Mouse (Mus musculus) gastrocnemius, adult 2 months (tissue): Measurements from ENCODE around the gene Phka1. TPM values are rescaled to one million over a fixed set of nuclear protein-coding genes. Genes with fewer than 3 reads are reported as not detected.
"Not testable (repeated sequence)": the region's sequence is repeated elsewhere in the genome, so short reads cannot be mapped to it uniquely, and the experiment has no call there.

Experiments
- DNase-seq: peaks from one replicate; pipeline ENCODE4 v3.0.0; 2022
- H3K27ac ChIP-seq: fragments of 200-600 bp; 2 replicates; pipeline ENCODE4 v1.8.1; 2022; ENCODE audit warnings: mild to moderate bottlenecking
- H3K4me3 ChIP-seq: fragments of 200-600 bp; 2 replicates; pipeline ENCODE4 v1.8.1; 2022; ENCODE audit warnings: mild to moderate bottlenecking, moderate library complexity
- CTCF ChIP-seq: fragments of 200-600 bp; IDR thresholded peaks from 2 replicates; pipeline ENCODE4 v1.8.1; 2022; ENCODE audit warnings: antibody characterized with exemption, mild to moderate bottlenecking, moderate library complexity
- intact Hi-C: fragments of 180-260 bp; cut with DNase I; formaldehyde crosslinking; loops from one replicate; pipeline ENCODE4 v1.15.1; 2025
- long read RNA-seq, 2 experiments: library from polyadenylated mRNA; stranded (forward); transcript quantifications; one replicate each; pipeline ENCODE4 v2.0.0; 2021
- total RNA-seq, 2 experiments: library from RNA; stranded (reverse); gene quantifications; 2 replicates each; pipeline ENCODE4 v1.2.3; 2021

Gene Phka1
- total RNA-seq, result 100 to 1,000 TPM; 366 to 727 TPM
- long read RNA-seq, experiment 1, full-length matches to known transcripts, result 514 of 631 reads
- long read RNA-seq, experiment 1, partial matches to known transcripts, result 54 of 631 reads
- long read RNA-seq, experiment 1, other reads (novel, unspliced or antisense), result 63 of 631 reads
- long read RNA-seq, experiment 2, full-length matches to known transcripts, result 596 of 799 reads
- long read RNA-seq, experiment 2, partial matches to known transcripts, result 95 of 799 reads
- long read RNA-seq, experiment 2, other reads (novel, unspliced or antisense), result 108 of 799 reads

DNA sequence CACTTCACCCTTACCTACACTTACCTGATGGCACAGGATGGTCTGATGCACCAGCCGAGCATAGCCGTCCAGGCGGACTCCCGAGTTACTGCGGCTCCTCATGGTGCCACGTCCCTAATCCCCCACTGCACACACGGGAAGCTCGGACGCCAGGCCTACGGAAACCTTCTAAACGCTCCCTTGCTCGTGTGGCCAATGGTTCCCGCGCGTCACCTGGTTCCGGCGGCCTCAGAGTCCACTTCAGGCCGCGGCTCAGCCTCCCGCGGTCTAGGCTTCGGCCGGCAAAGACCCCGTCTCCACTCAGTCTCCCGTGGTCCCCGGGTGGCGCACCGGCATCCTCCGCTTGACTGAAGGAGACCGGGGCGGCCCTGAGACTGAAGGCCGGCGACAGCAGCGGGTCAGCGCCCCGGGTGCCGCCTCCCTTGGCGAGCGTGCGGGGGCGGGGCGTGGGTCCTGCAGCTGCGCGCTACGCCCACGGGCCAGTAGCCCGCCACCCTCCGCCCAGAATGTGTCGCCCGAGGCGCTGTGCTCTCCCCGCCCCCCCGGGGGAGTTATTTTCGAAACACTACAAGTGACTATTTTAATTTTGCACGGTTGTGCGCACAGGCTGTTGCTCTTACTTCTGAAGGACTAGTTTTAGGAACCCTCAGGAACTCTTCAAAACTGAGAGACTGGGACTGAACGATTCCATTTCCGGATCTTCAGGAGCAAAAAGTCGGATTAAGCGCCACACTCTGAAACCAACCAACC is at the start of gene Phka1:
Gene Phka1 (minus strand): TSS at position 424 of the 750 bp plus-strand sequence.
- Histone ChIP-seq H3K27ac (peak within 1 kb of the TSS; percentile 91), H3K4me3 (peak within 1 kb of the TSS; percentile 84)
- intact Hi-C loops, result no loop called here
- DNase-seq, result peak; percentile 96
- TF ChIP-seq CTCF, result peak; percentile 23; the same call in 1 of the 2 replicates

DNA sequence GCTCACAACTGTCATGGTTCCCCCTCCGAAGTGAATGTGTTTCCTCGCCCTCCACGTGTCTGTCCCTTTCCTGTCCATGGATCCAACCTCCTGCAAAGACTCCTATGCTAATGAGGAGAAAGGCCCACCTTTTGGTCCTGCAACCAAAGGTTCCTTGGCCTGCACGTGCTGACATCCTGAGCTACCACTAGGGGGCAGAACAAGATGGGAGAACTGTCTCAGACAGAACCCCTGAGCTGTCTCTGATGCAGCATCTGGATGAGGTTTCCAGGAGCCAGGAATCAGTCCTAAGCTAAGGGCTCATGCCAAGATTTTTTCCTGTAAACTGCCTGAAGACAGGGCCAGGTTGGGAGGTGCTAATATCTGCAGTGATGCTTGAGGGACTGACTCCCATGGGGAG is 45.2 kb upstream of the Phka1 start:
- intact Hi-C loops, H3K4me3 ChIP-seq, H3K27ac ChIP-seq: not testable (repeated sequence)
- peak; percentile 53 for TF ChIP-seq CTCF
- peak; percentile 18 for DNase-seq

DNA sequence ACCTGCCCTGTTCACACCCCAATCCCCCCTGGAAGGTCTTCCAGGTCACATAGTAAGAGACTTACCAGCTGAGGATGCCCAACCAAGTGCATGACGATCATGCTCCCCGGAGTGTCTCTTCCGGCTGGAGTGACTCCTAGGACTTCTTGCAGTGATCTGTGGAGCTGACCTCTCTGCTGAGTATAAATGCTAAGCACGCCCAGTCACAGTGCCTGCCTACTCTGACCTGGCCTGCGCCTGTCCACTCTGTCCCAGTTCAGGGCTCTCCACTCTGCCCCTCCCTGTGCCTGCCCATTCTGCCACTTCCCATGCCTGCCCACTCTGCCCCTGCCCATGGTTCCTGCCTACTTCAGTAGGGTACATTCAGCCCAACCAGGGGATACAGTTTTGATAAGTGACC is 42.8 kb upstream of the Phka1 start, which contains the start of gene Gm3880:
Gene Gm3880 (minus strand): TSS at position 101 of the 400 bp plus-strand sequence.
- DNase-seq, H3K4me3 ChIP-seq, intact Hi-C loops, H3K27ac ChIP-seq: not testable (repeated sequence)

DNA sequence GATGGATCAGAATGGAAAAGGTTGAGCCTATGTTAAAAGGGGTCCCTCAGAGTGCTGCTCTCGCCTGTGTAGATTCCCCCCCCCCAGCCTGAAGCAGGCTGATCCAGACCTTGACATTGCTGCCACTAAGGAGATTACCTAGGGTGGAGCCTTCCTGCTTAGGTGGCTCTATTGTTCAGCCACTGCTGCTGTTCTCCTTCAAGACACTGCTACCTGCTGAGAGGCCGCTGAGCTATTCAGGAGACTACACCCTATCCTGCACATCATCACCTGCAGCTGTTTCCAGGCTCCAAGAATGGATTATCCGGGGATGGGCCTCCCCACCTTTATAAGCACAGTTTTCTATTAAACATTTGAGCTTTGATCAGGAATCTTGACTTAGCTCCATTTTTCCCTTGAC is 40.7 kb upstream of the Phka1 start:
- H3K4me3 ChIP-seq, intact Hi-C loops, DNase-seq, H3K27ac ChIP-seq: not testable (repeated sequence)

DNA sequence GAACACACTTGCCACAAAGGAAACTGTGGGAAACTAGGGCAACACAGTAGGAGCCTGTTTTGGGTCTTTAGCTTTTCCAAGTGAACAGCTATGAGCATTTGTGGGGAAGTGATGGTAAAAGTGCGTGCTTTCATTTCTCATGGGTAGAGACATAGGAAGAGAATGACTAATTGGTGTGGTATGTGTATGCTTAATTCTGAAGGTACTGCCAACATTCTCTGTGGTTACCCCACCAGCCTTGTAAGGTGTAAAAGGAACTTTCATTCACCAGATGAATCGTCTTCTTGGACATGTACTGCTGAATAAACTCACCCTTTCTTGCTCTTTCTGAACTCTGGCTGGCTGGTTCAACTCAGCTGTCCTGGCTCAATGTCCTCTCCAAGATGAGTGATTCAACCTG is 22.6 kb upstream of the Phka1 start:
- H3K27ac ChIP-seq, result no peak overlapping the region
- no peak for DNase-seq
- no peak overlapping the region for H3K4me3 ChIP-seq
- TF ChIP-seq CTCF, result no peak
- intact Hi-C loops, result no loop called here

DNA sequence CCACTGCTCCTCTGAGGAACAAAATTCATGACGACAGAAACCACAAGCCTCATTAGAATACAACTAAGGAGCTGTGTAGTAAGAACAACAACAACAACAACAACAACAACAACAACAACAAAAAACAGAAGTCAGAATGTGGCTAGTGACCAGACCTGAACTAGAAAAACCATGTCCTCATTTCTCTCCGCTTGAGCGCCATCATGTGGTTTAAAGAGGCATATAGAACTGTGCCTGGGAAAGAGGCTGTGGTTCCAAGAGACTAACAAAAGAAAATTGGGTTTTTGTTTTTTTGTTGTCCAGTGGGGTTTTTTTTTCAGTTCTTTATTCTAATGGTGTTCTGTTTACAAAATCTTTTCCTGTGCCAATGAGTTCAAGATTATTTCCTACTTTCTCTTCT is 16.7 kb upstream of the Phka1 start:
- DNase-seq, result no peak

DNA sequence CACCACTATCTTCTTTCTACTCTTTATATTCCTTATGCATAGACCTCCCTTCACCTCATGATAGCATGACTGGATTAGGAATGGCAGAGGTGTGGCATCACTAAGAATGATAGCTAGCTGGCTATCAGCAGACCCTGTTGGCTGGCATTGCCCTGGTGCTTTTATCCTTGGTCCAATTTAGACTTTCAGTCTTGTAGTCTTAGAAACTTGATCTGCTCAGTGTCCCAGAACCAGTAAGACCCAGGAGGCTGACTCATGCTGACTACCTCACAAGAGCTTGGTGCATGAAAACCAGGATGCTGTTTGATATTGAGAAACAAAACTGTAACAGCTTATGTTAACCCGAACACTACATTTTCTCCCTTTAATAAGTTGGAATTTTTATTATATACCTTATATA is 1.6 kb upstream of the Phka1 start:
- H3K27ac ChIP-seq, result peak overlapping the region; percentile 91
- H3K4me3 ChIP-seq, result peak overlapping the region; percentile 84
- DNase-seq, result peak; percentile 59
- intact Hi-C loops, result no loop called here
- TF ChIP-seq CTCF, result no peak

More for the DNA sequence above, 16.7 kb upstream of the Phka1 start:
- intact Hi-C loops, result no loop called here
- H3K4me3 ChIP-seq, result no peak overlapping the region
- TF ChIP-seq CTCF, result peak; percentile 66
- peak overlapping the region; percentile 79 for H3K27ac ChIP-seq

DNA sequence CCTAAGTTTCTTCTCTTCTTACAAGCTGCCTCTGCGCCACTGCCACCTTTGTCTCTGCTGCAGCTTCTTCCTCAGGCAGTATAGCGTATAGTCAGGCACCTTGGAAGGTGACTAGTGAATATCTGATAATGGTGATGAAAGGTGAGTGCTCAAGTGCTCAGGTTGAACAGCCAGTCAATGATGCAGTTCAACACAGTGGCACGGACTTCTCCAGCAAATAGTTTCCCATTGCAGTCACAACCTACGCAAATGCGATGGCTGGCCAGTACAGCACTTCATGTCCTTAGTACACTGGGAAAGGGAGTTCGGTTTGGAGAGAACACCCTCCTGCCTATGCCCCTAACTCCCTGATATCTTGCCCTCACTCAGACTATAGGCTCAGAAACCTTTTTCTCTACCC is 1.1 kb upstream of the Phka1 start:
- TF ChIP-seq CTCF, result no peak
- DNase-seq, result peak; percentile 61
- peak overlapping the region; percentile 84 for H3K4me3 ChIP-seq
- intact Hi-C loops, result no loop called here
- peak overlapping the region; percentile 91 for H3K27ac ChIP-seq

DNA sequence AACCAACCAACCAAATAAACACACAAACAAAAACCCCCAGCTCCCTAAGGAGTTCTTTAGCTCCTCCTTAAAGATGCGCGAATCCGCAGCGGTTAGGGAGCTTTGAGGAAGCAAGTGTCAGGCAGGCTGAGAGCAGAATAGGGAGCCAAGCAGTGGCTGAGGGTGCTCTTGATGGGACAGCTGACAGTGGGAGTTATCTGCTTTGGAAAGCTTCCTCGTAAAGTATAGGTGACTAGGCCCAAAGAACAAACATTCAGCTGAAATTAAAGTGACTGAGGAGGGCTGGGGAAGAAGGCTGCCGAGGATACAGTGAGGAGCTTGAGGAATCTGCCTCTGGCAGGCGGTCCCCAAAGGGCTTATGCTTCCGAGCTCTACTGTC is 516 bp upstream of the Phka1 start:
- peak; percentile 51 for DNase-seq
- intact Hi-C loops, result no loop called here
- H3K27ac ChIP-seq, result peak overlapping the region; percentile 91

DNA sequence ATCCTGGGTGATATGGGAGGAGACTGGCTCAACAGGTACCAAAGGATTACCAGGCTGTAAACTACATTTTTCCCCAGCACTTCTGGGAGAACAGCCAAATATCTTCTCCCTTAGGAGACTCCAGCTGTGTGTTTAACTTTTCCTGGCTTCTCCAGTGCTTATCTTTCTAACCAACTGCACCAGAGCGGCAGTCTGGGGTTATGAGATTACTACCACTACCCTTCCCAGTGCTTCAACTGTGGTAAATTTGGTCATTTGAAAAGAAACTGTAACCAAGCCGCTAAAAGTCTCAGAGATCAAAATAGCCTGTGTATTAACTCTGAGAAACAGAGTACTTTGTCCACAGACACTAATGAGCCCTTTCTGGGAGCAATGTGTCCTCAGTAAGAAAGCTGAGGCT is 42.8 kb downstream of the Phka1 start:
- no peak overlapping the region for H3K4me3 ChIP-seq
- DNase-seq, result no peak
- no peak for TF ChIP-seq CTCF
- intact Hi-C loops, result no loop called here
- no peak overlapping the region for H3K27ac ChIP-seq

More for the DNA sequence above, 516 bp upstream of the Phka1 start:
- no peak for TF ChIP-seq CTCF
- H3K4me3 ChIP-seq, result peak overlapping the region; percentile 84

DNA sequence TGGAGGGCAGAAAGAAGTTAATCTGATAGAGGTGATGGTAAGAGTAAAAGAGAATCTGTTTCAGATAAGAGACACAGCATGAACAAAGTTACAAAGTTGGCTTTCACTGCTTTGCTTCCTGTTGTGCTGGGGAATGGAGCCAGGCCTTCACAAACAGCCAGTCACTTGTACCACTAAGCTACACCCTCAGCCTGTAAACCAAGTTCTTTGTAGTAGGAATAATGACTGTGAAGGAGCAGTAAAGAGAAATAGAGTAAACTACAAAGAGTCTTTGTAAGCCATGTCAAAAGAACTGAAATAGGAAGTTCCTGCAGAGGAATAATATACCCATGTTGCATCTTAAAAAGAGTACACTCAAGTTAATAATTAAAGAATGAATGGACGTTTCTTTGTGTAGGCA is 55.5 kb downstream of the Phka1 start:
- TF ChIP-seq CTCF, result no peak

DNA sequence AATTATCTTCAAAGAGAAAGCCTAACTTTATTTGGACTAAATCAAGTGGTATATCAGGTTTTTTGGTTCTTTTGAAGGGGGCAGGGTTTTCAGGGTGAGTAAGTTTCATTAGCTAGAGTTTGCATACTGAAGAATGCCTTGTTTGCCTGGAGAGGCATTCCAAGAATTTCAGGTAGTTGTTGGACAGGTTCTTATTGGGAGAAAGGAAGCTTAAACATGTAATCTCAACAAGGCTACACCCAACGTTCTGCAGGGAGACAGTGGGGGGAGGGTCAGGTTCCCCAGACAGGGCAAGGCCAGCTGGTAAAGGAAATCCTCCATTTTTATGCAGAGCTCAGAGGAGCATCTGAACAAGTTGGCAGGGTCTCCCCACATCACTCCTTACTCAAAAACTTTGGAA is 72.9 kb downstream of the Phka1 start:
- no peak for DNase-seq
- no peak overlapping the region for H3K4me3 ChIP-seq
- no peak overlapping the region for H3K27ac ChIP-seq
- no peak for TF ChIP-seq CTCF
- intact Hi-C loops, result no loop called here

More for the DNA sequence above, 55.5 kb downstream of the Phka1 start:
- intact Hi-C loops, result no loop called here
- Histone ChIP-seq H3K27ac (no peak overlapping the region), H3K4me3 (no peak overlapping the region)
- no peak for DNase-seq

DNA sequence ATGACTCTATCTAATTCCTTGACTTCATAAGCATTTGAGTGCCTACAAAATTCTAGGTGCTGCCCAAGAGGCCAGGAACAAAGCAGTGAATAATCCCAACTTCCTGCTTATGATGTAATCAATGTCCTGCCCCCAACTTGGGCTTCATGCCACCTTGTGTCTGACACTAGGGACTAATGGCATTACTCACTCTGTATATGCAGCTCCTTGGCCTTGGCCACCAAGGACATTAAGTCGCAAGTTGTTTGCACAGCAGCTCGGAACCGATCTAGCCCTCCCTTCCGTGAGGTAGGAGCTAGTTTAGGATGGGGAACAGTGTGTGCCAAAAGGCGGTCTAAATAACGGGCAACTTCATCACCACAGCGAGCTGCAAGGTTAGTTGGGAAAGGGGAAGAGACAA is 87.1 kb downstream of the Phka1 start:
- H3K27ac ChIP-seq, result no peak overlapping the region
- no peak overlapping the region for H3K4me3 ChIP-seq
- intact Hi-C loops, result no loop called here
- DNase-seq, result no peak
- TF ChIP-seq CTCF, result no peak
